Mouse (Mus musculus): ENCODE measurements around the gene Hpse2.

GRCm38 (mm10) chr19:42776813-42777212, 611.3 kb downstream of the Hpse2 start:
- TF ChIP-seq CEBPB (IDR thresholded peaks at IDR 0.05; ENCODE audit: insufficient read depth, poor library complexity, severe bottlenecking) = no peak
- no peak for TF ChIP-seq E2F4 (IDR thresholded peaks at IDR 0.05; ENCODE audit: insufficient read depth)
